Mouse (Mus musculus) kidney, embryonic 15.5 days (tissue): ENCODE measurements around the gene Kcng4. TPM values are rescaled to one million over a fixed set of nuclear protein-coding genes. Genes with fewer than 3 reads are reported as not detected.

Experiments used
- ATAC-seq: fragments of 200-750 bp; cut with Nextera tagmentation; replicated peaks from 2 replicates; pipeline ENCODE4 v1.8.0; 2017; ENCODE audit warnings: moderate TSS enrichment; ENCODE audit not compliant: low FRiP score
- H3K27ac ChIP-seq: fragments of 300-500 bp; sonication (generic); 2 replicates; pipeline ENCODE4 v1.5.1; 2015; ENCODE audit warnings: mild to moderate bottlenecking, inconsistent platforms
- H3K27me3 ChIP-seq: fragments of 300-500 bp; sonication (generic); 2 replicates; pipeline ENCODE4 v1.6.1; 2015; ENCODE audit warnings: inconsistent platforms
- H3K36me3 ChIP-seq: fragments of 300-500 bp; sonication (generic); 2 replicates; pipeline ENCODE4 v1.6.1; 2015; ENCODE audit warnings: inconsistent platforms
- H3K4me1 ChIP-seq: fragments of 300-500 bp; sonication (generic); 2 replicates; pipeline ENCODE4 v1.6.1; 2015; ENCODE audit warnings: inconsistent platforms
- H3K4me2 ChIP-seq: fragments of 300-500 bp; sonication (generic); 2 replicates; pipeline ENCODE4 v1.6.1; 2015; ENCODE audit warnings: moderate library complexity, mild to moderate bottlenecking, inconsistent platforms
- H3K4me3 ChIP-seq: fragments of 300-500 bp; sonication (generic); replicated peaks from 2 replicates; pipeline ENCODE4 v1.5.1; 2015; ENCODE audit warnings: mild to moderate bottlenecking, inconsistent platforms
- H3K9ac ChIP-seq: fragments of 300-500 bp; sonication (generic); 2 replicates; pipeline ENCODE4 v1.6.1; 2015; ENCODE audit warnings: mild to moderate bottlenecking, inconsistent platforms
- H3K9me3 ChIP-seq: fragments of 300-500 bp; sonication (generic); replicated peaks from 2 replicates; pipeline ENCODE4 v1.6.1; 2016; ENCODE audit warnings: inconsistent platforms
- WGBS: fragments of 180-500 bp; shearing (Covaris S2); methylation state at CpG from one replicate; pipeline ENCODE4 v1.1.7; 2015; ENCODE audit warnings: mixed read lengths; 5-methylcytosine and 5-hydroxymethylcytosine counted together
- polyA plus RNA-seq: library from polyadenylated mRNA; unstranded; fragments of >200 nt; fragmentation: Nextera tagmentation; extraction: Ambion mirVana; gene quantifications from 2 replicates; pipeline ENCODE4 v1.2.1, GENCODE M21; 2015

Kcng4 gene
- polyA plus RNA-seq, 1 experiment from 2014 or later, result 0.05 TPM

DNA sequence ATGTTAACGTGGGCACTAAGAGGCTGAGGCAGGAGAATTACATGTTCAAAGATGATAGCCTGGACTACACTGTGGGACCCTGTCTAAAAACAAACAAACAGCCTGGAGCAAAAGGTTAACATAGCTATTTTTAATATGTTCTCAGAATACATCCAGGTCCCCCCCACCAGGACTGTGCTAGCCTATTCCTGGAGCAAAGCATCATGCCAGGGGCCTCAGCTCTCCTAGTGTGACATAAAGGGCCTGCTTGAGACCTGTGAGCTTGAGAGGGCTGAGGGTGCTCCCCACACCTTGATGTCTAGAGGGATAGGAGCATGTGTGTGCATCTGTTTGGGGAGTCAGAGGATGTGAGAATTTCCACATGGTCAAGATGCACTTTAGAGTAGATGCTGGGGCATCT lies 11.7 kb downstream of the Kcng4 start:
- no peaks in the 10 kb centered on the region for H3K9me3 ChIP-seq
- H3K4me1 ChIP-seq, result 0 out of 2 replicates have a peak, but pooled peaks cover 9% of the 10 kb centered on the region
- ATAC-seq, result no peak
- 69% methylated on average over 1 of the region's 1 CpGs for WGBS
- H3K27me3 ChIP-seq, result no peaks in the 10 kb centered on the region
- H3K4me2 ChIP-seq, result no peak overlapping the region
- no peaks in the 10 kb centered on the region for H3K36me3 ChIP-seq
- H3K4me3 ChIP-seq, result no peak overlapping the region
- no peak overlapping the region for H3K27ac ChIP-seq
- no peak overlapping the region for H3K9ac ChIP-seq

DNA sequence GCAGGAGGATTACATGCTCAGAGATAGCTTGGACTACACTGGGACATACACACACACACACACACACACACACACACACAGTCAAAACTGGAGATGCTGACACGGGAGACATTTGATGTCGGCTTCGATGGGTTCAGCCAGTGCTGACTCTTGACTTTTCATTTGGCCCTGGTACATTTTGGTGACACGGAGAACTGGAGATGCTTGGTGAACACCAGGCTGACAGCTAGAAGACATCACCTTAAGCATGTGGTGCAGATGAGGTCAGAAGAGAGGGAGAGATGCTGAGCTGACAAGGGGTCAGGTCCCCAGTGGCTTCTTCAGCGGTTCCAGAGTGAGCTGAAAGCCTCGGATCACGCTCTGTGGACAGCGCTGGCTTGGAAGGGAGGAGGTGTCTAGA lies 12.4 kb downstream of the Kcng4 start:
- Histone ChIP-seq H3K9ac (no peak overlapping the region), H3K4me1 (0 out of 2 replicates have a peak, but pooled peaks cover 8% of the 10 kb centered on the region), H3K9me3 (no peaks in the 10 kb centered on the region), H3K4me3 (no peak overlapping the region), H3K36me3 (no peaks in the 10 kb centered on the region), H3K27me3 (no peaks in the 10 kb centered on the region), H3K27ac (no peak overlapping the region), H3K4me2 (no peak overlapping the region)
- ATAC-seq, result no peak
- 84% methylated on average over 8 of the region's 8 CpGs for WGBS

DNA sequence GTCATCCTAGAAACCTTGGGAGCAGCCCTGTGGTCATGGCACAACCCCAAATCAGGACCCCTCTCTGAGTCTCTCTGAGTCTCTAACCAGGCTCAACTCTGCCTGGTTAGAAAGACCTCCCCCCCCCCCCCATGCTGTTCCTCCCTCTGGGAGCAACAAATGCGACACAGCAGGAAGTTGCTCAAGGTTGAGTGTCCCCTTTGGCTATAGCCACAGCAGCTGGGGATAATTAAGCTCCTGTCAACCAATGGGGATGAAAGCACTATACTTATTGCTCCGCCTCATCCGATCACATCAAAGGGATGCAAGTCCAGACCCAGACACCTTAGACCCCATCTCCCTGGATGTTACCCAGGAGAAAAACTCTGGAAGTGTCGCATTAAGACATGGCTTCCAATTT lies 12.9 kb downstream of the Kcng4 start:
- H3K4me3 ChIP-seq, result no peak overlapping the region
- H3K9me3 ChIP-seq, result no peaks in the 10 kb centered on the region
- 0 out of 2 replicates have a peak, but pooled peaks cover 3% of the 10 kb centered on the region for H3K4me1 ChIP-seq
- ATAC-seq, result no peak
- 58% methylated on average over 4 of the region's 4 CpGs for WGBS
- H3K4me2 ChIP-seq, result no peak overlapping the region
- H3K27ac ChIP-seq, result no peak overlapping the region
- no peak overlapping the region for H3K9ac ChIP-seq
- no peaks in the 10 kb centered on the region for H3K36me3 ChIP-seq
- H3K27me3 ChIP-seq, result no peaks in the 10 kb centered on the region

DNA sequence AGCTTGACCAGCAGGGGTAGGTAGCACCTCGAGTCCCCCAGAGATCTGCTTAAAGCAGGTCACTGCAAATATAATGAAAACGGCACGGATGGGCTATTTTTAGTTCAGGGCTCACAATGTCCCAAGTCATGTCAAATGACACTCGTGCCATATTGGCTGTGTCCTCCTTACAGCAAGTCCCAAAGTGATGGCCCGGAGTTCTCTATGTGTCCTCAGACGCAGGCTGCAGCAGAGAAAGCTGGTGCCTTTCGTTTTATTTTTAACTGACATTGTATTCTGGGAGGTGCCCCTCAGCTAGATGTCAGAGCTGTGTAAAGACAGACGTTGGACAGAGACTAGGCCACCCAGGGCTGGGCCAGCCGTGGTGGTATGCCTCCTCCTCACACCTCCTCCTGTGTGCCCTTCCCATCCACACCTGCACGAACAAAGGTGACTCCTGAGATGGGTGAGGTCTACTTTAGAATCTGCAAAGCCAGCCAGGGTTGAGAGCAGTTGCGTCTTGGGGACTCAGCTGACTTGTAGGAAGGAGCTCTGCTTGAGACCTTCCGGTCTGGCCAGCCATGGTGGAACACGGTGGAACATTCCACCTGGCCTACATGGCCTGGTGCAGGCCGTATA lies 14.5 kb downstream of the Kcng4 start:
- no peaks in the 10 kb centered on the region for H3K36me3 ChIP-seq
- H3K27ac ChIP-seq, result no peak overlapping the region

DNA sequence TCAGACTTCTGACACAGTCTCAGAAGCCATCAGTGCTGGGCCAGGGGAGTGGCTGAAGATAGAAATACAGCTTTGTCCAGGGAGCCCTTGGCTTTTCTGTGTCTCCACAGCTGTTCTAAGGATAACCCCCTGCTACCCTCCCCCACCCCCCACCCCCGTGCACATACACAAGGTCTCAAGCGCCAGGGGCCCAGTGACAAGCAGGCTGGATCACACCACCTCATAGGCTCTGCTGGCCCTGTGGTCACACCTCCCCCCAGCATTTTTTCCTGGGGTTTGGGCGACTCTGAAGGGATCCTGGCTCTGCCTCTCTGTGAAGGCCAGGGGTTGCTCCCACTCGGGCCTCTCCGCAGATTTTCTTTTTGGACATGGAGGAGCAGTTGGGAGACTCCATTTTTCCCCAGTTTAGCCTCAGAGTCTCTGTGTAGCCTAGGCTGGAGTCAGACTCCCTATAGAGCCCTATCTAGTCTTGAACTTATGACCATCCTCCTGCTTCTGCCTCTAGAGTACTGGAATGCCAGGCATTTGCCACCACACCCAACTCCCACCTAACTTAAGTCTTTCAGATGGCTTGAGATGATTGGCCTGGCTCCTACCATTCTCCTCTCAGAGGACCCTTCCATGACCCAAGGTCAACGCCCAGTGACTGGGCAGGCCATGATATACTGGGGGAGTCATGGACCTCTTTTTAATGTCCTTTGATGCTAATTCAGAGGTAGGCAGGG lies 15.2 kb downstream of the Kcng4 start:
- Histone ChIP-seq H3K27ac (no peak overlapping the region), H3K9ac (no peak overlapping the region), H3K27me3 (no peaks in the 10 kb centered on the region), H3K4me1 (no peaks in the 10 kb centered on the region), H3K4me2 (no peak overlapping the region), H3K36me3 (no peaks in the 10 kb centered on the region), H3K4me3 (no peak overlapping the region), H3K9me3 (no peaks in the 10 kb centered on the region)
- no peak for ATAC-seq
- WGBS, result 62% methylated on average over 6 of the region's 6 CpGs

More for the DNA sequence above, 14.5 kb downstream of the Kcng4 start:
- H3K27me3 ChIP-seq, result no peaks in the 10 kb centered on the region
- no peaks in the 10 kb centered on the region for H3K4me1 ChIP-seq
- no peak overlapping the region for H3K4me3 ChIP-seq
- no peak overlapping the region for H3K9ac ChIP-seq
- ATAC-seq, result no peak
- no peaks in the 10 kb centered on the region for H3K9me3 ChIP-seq
- no peak overlapping the region for H3K4me2 ChIP-seq
- 86% methylated on average over 14 of the region's 14 CpGs for WGBS

DNA sequence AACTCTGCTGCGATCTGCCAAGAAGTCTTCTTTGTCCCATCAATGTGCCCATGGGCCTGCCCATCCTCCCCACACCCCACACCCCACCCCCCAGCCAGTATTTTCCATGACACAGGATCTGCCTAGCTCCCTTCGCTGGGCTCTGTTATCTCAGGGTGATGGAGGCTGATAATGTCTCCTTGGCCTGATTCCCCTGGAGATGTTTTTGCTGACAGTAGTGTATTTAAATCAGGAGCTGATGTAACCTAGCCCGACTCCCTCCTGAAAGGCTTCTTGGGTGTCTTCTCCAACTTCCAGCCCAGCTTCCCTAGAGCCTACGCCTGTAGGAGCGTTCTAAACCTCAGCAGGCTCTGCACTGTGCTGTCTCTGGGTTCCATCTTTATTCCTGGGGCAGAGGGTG lies 16.6 kb downstream of the Kcng4 start:
- Histone ChIP-seq H3K9me3 (no peaks in the 10 kb centered on the region), H3K9ac (no peak overlapping the region), H3K4me1 (no peaks in the 10 kb centered on the region), H3K4me3 (no peak overlapping the region), H3K27me3 (no peaks in the 10 kb centered on the region), H3K36me3 (no peaks in the 10 kb centered on the region), H3K4me2 (no peak overlapping the region), H3K27ac (no peak overlapping the region)
- WGBS, result 73% methylated on average over 5 of the region's 5 CpGs
- no peak for ATAC-seq

DNA sequence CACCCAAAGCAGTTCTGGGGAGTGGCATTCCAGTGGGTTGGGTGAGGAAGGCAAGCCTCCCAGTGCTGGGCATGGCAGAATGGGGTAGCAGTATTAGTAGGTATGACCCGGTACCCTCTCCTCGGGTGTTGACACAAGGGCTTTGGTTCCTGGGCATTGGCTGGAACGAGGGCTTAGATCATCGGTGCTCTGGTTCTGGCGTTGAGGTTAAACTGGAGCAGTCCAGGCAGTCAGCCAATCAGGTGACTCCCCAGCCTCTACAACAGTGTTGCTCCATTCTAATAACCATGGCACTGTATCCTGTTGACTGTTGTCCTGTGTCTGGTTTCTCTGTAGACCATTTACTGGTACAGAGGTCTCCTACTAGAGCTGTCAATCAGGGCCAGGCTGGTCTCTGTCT lies 17.9 kb downstream of the Kcng4 start:
- no peaks in the 10 kb centered on the region for H3K27me3 ChIP-seq
- no peak for ATAC-seq
- H3K9me3 ChIP-seq, result no peaks in the 10 kb centered on the region
- 95% methylated on average over 5 of the region's 5 CpGs for WGBS
- no peak overlapping the region for H3K27ac ChIP-seq
- H3K9ac ChIP-seq, result no peak overlapping the region
- H3K36me3 ChIP-seq, result no peaks in the 10 kb centered on the region
- no peaks in the 10 kb centered on the region for H3K4me1 ChIP-seq
- no peak overlapping the region for H3K4me2 ChIP-seq
- no peak overlapping the region for H3K4me3 ChIP-seq

DNA sequence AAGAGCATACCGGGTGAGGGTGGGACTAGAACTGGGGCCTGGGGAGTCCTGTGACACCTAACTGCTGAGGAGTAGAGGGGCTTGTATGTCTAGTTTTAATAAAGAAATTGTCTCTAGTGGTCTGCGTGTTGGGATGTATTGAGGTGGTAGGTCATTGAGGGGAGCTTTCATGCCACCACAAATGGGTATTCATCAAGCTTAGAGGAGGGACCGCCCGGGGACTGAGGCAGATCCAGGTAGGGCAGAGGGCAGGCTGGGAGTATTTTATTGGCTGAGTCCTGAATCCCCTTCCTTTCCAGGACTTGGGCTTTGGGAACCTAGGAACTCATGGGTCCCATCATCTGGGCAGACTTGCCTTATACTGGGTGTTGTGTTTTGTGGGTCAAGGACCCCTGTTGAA lies 18.7 kb downstream of the Kcng4 start:
- no peaks in the 10 kb centered on the region for H3K4me1 ChIP-seq
- H3K36me3 ChIP-seq, result no peaks in the 10 kb centered on the region
- no peak overlapping the region for H3K4me3 ChIP-seq
- ATAC-seq, result no peak
- no peaks in the 10 kb centered on the region for H3K27me3 ChIP-seq
- H3K27ac ChIP-seq, result no peak overlapping the region
- H3K9me3 ChIP-seq, result no peaks in the 10 kb centered on the region
- H3K9ac ChIP-seq, result no peak overlapping the region
- no peak overlapping the region for H3K4me2 ChIP-seq
- WGBS, result 87% methylated on average over 4 of the region's 4 CpGs

DNA sequence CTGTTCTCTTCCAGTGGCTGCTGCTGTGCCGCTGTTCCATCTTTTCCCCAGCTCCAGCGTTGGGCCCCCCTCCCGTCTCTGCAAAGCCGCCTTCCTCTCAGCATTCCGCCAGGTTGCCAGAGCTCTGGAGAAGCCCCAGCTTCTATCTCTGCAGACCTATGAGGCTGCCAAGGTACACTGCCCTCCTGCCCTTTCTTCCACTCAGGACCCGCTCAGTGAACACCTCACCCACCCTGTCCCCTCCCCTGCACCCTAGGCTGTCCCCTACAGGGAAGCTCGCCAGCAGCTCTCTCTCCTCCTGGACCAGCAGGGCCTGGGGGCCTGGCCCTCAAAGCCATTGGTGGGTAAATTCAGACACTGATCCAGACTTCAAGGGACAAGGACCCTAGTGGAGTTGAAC lies 19.1 kb downstream of the Kcng4 start:
- Histone ChIP-seq H3K9me3 (no peaks in the 10 kb centered on the region), H3K9ac (no peak overlapping the region), H3K4me1 (no peaks in the 10 kb centered on the region), H3K4me3 (no peak overlapping the region), H3K36me3 (no peaks in the 10 kb centered on the region), H3K27ac (no peak overlapping the region), H3K4me2 (no peak overlapping the region), H3K27me3 (no peaks in the 10 kb centered on the region)
- ATAC-seq, result no peak
- 77% methylated on average over 7 of the region's 7 CpGs for WGBS

DNA sequence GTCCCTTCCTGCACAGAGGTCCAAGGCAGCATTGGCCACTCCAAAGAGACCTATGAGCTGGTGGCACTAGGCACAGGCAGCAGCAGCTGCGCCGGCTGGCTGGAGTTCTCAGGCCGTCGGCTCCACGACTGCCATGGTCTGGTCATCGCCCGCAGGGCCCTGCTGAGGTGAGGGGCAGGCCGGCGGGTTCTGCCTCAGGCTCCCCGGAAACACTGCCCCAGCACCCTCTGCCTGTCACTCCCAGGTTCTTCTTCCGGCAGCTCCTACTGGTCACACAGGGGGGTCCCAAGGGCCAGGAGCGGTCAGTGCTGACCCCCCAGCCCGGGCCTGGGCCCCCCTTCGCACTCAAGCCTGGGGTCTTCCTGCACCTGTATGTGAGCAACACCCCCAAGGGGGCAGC lies 20.4 kb downstream of the Kcng4 start:
- Histone ChIP-seq H3K36me3 (no peaks in the 10 kb centered on the region), H3K4me1 (no peaks in the 10 kb centered on the region), H3K27me3 (no peaks in the 10 kb centered on the region), H3K9me3 (no peaks in the 10 kb centered on the region), H3K9ac (no peak overlapping the region), H3K27ac (no peak overlapping the region), H3K4me2 (no peak overlapping the region), H3K4me3 (no peak overlapping the region)
- WGBS, result 75% methylated on average over 14 of the region's 14 CpGs
- ATAC-seq, result no peak; the same call in 1 of the 2 replicates

DNA sequence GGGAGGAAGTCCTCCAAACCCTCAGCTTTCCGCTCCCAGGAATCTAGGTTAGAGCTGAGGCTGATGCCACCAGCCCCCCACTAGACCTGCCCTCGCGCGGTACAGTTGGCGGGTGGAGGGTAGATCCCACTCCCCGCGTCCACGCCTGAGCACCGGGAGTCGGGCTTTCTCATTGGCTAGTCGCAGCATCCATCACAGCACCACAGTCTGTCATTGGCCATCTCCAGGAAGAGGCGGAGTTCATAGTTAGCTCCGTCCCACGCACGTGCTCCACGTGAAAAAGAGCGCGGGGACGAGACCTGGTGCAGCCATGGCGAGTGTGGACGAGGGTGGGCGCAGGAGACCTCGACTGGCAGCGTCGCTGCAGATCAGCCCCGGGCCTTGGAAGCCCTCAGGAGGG lies 23.0 kb downstream of the Kcng4 start, which contains the start of gene Adad2:
Adad2 (plus strand) TSS at position 277 of the 400 bp plus-strand sequence.
- WGBS, result 84% methylated on average over 26 of the region's 26 CpGs

DNA sequence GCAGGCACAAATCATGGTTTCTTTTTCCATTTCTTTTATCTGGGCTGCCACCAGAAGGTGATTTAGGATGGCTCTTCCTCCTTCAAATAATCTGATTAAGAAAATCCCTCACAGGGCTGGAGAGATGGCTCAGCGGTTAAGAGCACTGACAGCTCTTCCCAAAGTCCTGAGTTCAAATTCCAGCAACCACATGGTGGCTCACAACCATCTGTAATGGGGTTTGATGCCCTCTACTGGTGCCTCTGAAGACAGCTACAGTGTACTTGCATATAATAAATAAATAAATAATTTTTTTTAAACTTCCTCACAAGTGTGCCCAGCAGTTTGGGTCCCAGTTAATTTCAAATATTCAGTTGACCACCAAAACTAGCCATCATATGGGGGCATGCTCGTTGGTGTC lies 29.3 kb downstream of the Kcng4 start:
- no peaks in the 10 kb centered on the region for H3K27me3 ChIP-seq
- WGBS, result 81% methylated on average over 2 of the region's 2 CpGs
- no peak for ATAC-seq
- H3K36me3 ChIP-seq, result peaks cover 17% of the 10 kb centered on the region
- H3K4me2 ChIP-seq, result no peak overlapping the region
- no peak overlapping the region for H3K9ac ChIP-seq
- no peak overlapping the region for H3K27ac ChIP-seq
- H3K9me3 ChIP-seq, result 0 out of 2 replicates have a peak, but pooled peaks cover 6% of the 10 kb centered on the region
- H3K4me1 ChIP-seq, result peaks cover 14% of the 10 kb centered on the region
- no peak overlapping the region for H3K4me3 ChIP-seq

More for the DNA sequence above, 23.0 kb downstream of the Kcng4 start, which contains the start of gene Adad2:
- H3K27me3 ChIP-seq, result no peaks in the 10 kb centered on the region
- H3K4me3 ChIP-seq, result no peak within 1 kb of the TSS
- no peaks in the 10 kb centered on the region for H3K4me1 ChIP-seq
- no peak for ATAC-seq
- no peak within 1 kb of the TSS for H3K4me2 ChIP-seq
- H3K27ac ChIP-seq, result no peak within 1 kb of the TSS
- H3K36me3 ChIP-seq, result no peaks in the 10 kb centered on the region
- H3K9me3 ChIP-seq, result 0 out of 2 replicates have a peak, but pooled peaks cover 6% of the 10 kb centered on the region
- H3K9ac ChIP-seq, result no peak within 1 kb of the TSS
